Mouse (Mus musculus) heart, embryonic 14.5 days (tissue): ENCODE measurements around the gene Kcnab1. TPM values are rescaled to one million over a fixed set of nuclear protein-coding genes. Genes with fewer than 3 reads are reported as not detected.
A peak's percentile ranks its signal among the peaks of the same experiment; 100 is the strongest.

Source experiments
- ATAC-seq: fragments of 200-750 bp; cut with Nextera tagmentation; 2 replicates; pipeline ENCODE4 v1.8.0; 2017; ENCODE audit warnings: low read depth, moderate TSS enrichment; ENCODE audit not compliant: insufficient number of reproducible peaks, insufficient read depth, low FRiP score
- H3K27ac ChIP-seq, 2 experiments: fragments of 200-500 bp in 1 of 2; fragments of 300-500 bp in 1 of 2; sonication (generic) in 1 of 2; replicated peaks in 1 of 2; 2 replicates each; pipeline ENCODE4 v1.5.1; 2012 to 2014; ENCODE audit warnings: low read depth in 2 of 2, low read length in 2 of 2, control low read depth in 1 of 2, mild to moderate bottlenecking in 1 of 2, mixed read lengths in 1 of 2; ENCODE audit not compliant: control insufficient read depth in 1 of 2, insufficient read depth in 1 of 2
- H3K27me3 ChIP-seq: fragments of 300-500 bp; sonication (generic); 2 replicates; pipeline ENCODE4 v1.6.1; 2014; ENCODE audit warnings: mild to moderate bottlenecking, low read length, control low read depth; ENCODE audit not compliant: control insufficient read depth, insufficient read depth
- H3K36me3 ChIP-seq: fragments of 300-500 bp; sonication (generic); 2 replicates; pipeline ENCODE4 v1.6.1; 2014; ENCODE audit warnings: mild to moderate bottlenecking, control low read depth, low read length, mixed read lengths; ENCODE audit not compliant: control insufficient read depth, insufficient read depth
- H3K4me1 ChIP-seq, 2 experiments: fragments of 200-500 bp in 1 of 2; fragments of 300-500 bp in 1 of 2; sonication (generic) in 1 of 2; 2 replicates each; pipeline ENCODE4 v1.6.1; 2012 to 2014; ENCODE audit warnings: low read length in 2 of 2, control low read depth in 1 of 2, mixed read lengths in 1 of 2; ENCODE audit not compliant: control insufficient read depth in 2 of 2, insufficient read depth in 2 of 2
- H3K4me2 ChIP-seq: fragments of 300-500 bp; sonication (generic); 2 replicates; pipeline ENCODE4 v1.6.1; 2014; ENCODE audit warnings: mild to moderate bottlenecking, low read length
- H3K4me3 ChIP-seq, 2 experiments: fragments of 200-500 bp in 1 of 2; fragments of 300-500 bp in 1 of 2; sonication (generic) in 1 of 2; 2 replicates each; pipeline ENCODE4 v1.5.1; 2012 to 2014; ENCODE audit warnings: low read length in 2 of 2, mild to moderate bottlenecking in 2 of 2, control low read depth in 1 of 2, low read depth in 1 of 2, moderate library complexity in 1 of 2; ENCODE audit not compliant: control insufficient read depth in 1 of 2, insufficient read depth in 1 of 2
- H3K9ac ChIP-seq: fragments of 300-500 bp; sonication (generic); 2 replicates; pipeline ENCODE4 v1.6.1; 2014; ENCODE audit warnings: mild to moderate bottlenecking, low read length
- H3K9me3 ChIP-seq: fragments of 300-500 bp; sonication (generic); 2 replicates; pipeline ENCODE4 v1.6.1; 2016; ENCODE audit warnings: low read length, control low read depth; ENCODE audit not compliant: control insufficient read depth
- WGBS: fragments of 180-500 bp; shearing (Covaris S2); extraction: QIAGEN DNeasy Blood & Tissue Kit; methylation state at CpG from one replicate; pipeline ENCODE4 v1.1.7; 2014; 5-methylcytosine and 5-hydroxymethylcytosine counted together
- polyA plus RNA-seq: library from polyadenylated mRNA; unstranded; fragments of >200 nt; fragmentation: Nextera tagmentation; extraction: Ambion mirVana; gene quantifications from 2 replicates; pipeline ENCODE4 v1.2.1, GENCODE M21; 2014

The Kcnab1 gene
- polyA plus RNA-seq, 1 experiment from 2014 or later, result 2.8 TPM

DNA sequence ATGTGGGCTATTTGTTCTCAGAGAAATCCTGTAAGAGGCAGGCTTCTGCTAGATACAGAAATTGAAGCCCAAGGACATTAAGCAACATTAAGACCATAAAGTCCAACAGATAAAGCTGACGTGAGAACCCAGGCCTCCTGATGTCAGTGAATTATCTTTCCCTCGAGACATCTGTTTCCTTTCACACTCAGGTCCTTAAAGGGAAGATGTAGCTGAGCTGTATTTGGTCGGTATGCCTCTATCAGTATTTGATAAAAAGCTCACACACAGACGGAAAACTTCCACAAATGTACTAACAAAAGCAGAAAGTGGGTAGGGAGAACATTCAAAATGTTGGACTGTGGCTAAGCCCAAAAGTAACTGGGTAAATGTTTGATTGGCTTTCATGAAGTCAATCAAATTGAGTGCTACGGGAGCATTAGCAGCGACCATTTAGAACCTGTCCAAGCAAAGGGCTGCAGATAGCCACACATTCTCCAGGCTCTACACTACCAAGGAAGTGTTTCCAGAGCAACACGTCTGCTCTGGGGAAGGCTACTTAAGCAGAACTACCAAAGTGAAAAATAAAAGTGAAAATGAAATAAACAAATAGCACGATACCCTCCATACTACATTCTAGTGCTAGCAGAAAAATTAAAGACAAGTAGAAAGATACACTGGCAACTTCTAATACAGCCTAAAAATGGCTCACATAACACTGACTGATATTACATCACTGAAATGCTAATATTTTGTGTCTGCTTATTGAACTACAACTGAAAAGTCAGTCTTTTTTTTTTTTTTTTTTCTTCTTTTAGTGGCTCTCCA lies 251.2 kb downstream of the Kcnab1 start:
- peak overlapping the region; percentile 71 to 81 for H3K27ac ChIP-seq
- peak; percentile 38; the same call in 1 of the 2 replicates for ATAC-seq

DNA sequence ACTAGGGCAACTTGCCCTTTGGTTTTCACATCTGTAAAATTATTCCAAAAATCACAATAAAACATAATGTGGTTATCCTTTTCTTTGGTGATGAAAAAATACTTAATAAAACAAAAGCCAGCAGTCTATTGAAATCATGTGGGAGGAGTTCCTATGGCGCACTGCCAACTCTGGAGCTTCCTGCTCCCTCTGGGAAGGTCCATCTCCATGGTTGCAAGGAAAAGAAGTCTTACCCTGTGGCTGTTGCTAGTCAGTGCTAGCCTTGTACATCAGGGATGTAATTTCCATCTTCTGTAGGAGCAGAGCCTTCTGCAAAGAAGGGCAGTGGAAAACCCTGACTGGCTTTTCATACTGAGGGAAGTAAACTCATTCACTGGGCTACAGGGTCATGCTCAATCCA lies 254.3 kb downstream of the Kcnab1 start:
- H3K9me3 ChIP-seq, result no peaks in the 10 kb centered on the region
- no peak overlapping the region for H3K27ac ChIP-seq
- no peak overlapping the region for H3K4me3 ChIP-seq
- H3K4me2 ChIP-seq, result no peak overlapping the region
- no peak for ATAC-seq
- peaks cover 9% of the 10 kb centered on the region; the same call in 1 of the 2 replicates for H3K36me3 ChIP-seq
- WGBS, result 77% methylated on average over 1 of the region's 1 CpGs
- no peaks in the 10 kb centered on the region for H3K27me3 ChIP-seq
- no peak overlapping the region for H3K9ac ChIP-seq
- peaks cover 10 to 36% of the 10 kb centered on the region in 2 experiments for H3K4me1 ChIP-seq

More for the DNA sequence above, 251.2 kb downstream of the Kcnab1 start:
- H3K9ac ChIP-seq, result peak overlapping the region; percentile 17; the same call in 1 of the 2 replicates
- WGBS, result 7% methylated on average over 8 of the region's 8 CpGs
- peak overlapping the region in 1 of 2 experiments; percentile 10; a peak in 1 of 4 replicates for H3K4me3 ChIP-seq
- no peaks in the 10 kb centered on the region for H3K27me3 ChIP-seq
- H3K4me2 ChIP-seq, result peak overlapping the region; percentile 47
- H3K9me3 ChIP-seq, result no peaks in the 10 kb centered on the region
- H3K36me3 ChIP-seq, result peaks cover 2% of the 10 kb centered on the region; the same call in 1 of the 2 replicates
- H3K4me1 ChIP-seq, result peaks cover 17 to 38% of the 10 kb centered on the region in 2 experiments

DNA sequence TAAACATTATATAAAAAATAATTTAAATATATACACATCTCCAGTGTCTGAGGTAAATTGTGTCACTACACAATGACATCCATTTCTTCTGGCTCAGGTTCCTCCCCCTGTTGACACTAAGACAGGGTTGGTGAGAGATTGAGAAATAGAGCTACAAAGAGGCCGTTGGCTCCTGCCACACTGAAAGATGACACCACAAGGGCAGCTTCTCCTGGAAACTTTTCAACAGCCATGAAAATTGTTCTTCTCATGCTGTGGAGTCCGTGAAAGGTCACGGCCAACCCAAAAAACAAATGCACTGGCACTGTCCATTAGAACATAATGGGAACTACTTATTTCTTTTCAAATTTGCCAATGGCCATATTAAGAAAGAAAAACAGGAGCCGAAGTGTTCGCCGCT lies 256.0 kb downstream of the Kcnab1 start:
- H3K27ac ChIP-seq, result no peak overlapping the region

DNA sequence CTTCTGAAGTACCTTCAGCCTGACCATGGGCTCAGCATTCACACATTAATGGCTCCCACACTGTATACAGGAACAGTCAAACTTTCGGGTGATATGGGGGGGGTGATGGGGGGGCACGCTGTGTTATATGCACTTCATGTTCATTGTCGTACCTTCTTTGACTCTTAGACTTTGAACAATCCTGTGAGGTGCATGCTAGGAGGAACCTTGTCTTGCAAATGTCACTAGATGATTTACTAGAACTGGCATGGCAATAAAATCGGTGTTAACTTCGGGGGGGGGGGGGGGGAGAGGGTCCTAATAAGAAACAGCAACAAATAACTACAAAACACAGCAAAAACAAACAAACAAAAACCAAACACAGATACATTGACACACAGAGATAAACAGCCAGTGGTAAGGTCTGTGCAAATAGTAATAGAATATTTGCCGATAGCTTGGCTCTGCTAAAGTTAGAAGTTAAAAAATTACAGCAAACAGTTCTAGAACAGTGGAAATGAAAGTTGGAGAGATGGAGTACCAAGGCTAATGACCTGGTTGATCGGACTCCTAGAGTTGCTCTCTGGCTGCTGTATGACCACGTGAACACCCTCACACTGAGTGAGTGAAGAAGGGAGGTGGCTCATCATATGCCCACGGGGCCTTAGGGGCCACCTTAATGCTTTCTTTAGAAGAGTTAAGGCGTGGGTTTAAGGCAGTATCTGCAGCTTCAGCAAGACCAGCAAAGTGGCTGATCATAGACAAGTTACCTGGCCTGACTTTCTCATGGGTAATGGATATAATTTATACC lies 256.9 kb downstream of the Kcnab1 start:
- no peak overlapping the region for H3K4me2 ChIP-seq
- no peak overlapping the region for H3K4me3 ChIP-seq
- H3K9ac ChIP-seq, result no peak overlapping the region
- no peaks in the 10 kb centered on the region for H3K9me3 ChIP-seq
- no peak overlapping the region for H3K27ac ChIP-seq
- no peaks in the 10 kb centered on the region for H3K27me3 ChIP-seq
- H3K4me1 ChIP-seq, result peaks cover 4 to 15% of the 10 kb centered on the region in 2 experiments; a peak in 3 of 4 replicates
- 87% methylated on average over 10 of the region's 10 CpGs for WGBS
- peaks cover 16% of the 10 kb centered on the region; the same call in 1 of the 2 replicates for H3K36me3 ChIP-seq
- ATAC-seq, result no peak

More for the DNA sequence above, 256.0 kb downstream of the Kcnab1 start:
- H3K4me3 ChIP-seq, result no peak overlapping the region
- no peak overlapping the region for H3K4me2 ChIP-seq
- no peak for ATAC-seq
- H3K4me1 ChIP-seq, result peaks cover 7 to 24% of the 10 kb centered on the region in 2 experiments
- no peaks in the 10 kb centered on the region for H3K9me3 ChIP-seq
- no peaks in the 10 kb centered on the region for H3K27me3 ChIP-seq
- WGBS, result 67% methylated on average over 6 of the region's 6 CpGs
- no peak overlapping the region for H3K9ac ChIP-seq
- H3K36me3 ChIP-seq, result peaks cover 9% of the 10 kb centered on the region; the same call in 1 of the 2 replicates

DNA sequence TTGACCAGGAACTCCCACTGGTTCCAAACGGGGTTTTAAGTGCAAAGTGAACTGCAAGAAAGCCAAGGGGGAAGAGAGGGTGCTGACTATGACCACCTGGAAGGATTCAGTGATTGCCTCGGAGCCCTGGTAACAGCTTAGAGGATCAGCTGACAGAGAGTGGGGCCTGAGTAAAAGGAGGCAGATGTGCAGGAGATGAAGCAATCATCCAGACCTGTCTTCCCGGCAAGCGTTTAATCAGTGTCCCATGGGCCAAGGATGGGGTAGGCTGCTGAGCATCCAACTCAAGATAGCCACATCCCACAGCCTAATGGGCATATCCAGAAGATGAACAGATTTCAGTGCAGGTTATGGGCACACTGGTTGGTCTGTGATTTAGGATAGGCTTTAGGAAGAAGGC lies 258.8 kb downstream of the Kcnab1 start:
- Histone ChIP-seq H3K4me1 (peaks cover 2 to 7% of the 10 kb centered on the region in 2 experiments; a peak in 1 of 4 replicates), H3K36me3 (peaks cover 34% of the 10 kb centered on the region; the same call in 1 of the 2 replicates), H3K4me2 (no peak overlapping the region), H3K4me3 (no peak overlapping the region), H3K27me3 (no peaks in the 10 kb centered on the region), H3K9me3 (no peaks in the 10 kb centered on the region), H3K27ac (no peak overlapping the region), H3K9ac (no peak overlapping the region)
- 45% methylated on average over 4 of the region's 4 CpGs for WGBS
- no peak for ATAC-seq

DNA sequence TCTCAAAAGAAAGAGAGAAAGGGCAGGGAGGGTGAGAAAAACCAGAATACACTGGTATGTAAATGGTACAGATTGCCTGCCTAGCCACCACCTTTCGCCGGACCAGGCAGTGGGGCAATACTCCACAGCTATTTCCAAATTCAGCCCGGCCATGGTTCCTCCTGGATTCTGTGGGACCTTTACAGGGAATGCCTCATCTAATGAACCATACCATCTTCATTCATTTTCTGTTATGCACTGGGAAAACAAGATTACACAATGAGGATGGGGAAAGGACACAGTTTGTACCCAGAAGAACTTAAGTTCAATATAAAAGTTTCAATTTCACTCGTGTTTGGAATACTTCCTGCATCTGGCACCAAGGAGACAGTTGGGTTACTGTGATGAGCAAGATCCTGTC lies 263.4 kb downstream of the Kcnab1 start:
- Histone ChIP-seq H3K36me3 (peaks cover 49% of the 10 kb centered on the region), H3K4me1 (peaks cover 5% of the 10 kb centered on the region in 2 experiments; a peak in 3 of 4 replicates), H3K4me3 (no peak overlapping the region), H3K9ac (no peak overlapping the region), H3K9me3 (no peaks in the 10 kb centered on the region), H3K4me2 (no peak overlapping the region), H3K27ac (no peak overlapping the region), H3K27me3 (no peaks in the 10 kb centered on the region)
- WGBS, result 70% methylated on average over 4 of the region's 4 CpGs
- no peak for ATAC-seq

DNA sequence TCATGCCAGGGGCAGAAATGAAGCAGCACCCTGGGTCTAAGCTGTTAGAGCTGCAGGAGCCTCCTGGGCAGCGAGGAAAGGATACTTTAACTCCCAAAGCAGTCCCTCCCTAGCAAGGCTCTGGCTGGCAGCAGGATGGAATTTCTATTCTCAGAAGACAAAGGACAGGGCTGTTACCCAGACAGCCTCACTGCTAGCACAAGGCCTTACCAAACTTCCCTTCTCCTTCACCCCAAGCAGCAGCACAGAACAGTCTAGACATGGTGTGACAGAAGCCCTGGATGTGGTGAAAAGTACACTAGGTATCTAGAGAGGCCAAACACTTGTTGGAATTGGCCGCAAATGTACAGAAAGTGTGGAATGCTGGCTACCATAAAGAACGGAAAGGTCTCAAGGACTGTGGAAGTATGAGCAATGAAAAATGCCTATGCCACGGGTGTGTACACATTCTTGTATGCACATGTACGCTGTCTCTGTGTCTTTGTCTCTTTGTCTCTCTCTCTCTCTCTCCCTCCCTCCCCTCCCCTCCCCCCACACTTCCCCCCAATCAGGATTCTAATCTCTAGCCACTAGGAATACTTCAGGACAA lies 264.5 kb downstream of the Kcnab1 start:
- 49% methylated on average over 5 of the region's 5 CpGs for WGBS
- Histone ChIP-seq H3K4me2 (no peak overlapping the region), H3K36me3 (peaks cover 51% of the 10 kb centered on the region), H3K4me1 (peaks cover 5% of the 10 kb centered on the region in 2 experiments; a peak in 3 of 4 replicates), H3K27ac (peak overlapping the region; percentile 64 to 73), H3K27me3 (no peaks in the 10 kb centered on the region), H3K9me3 (no peaks in the 10 kb centered on the region), H3K9ac (no peak overlapping the region), H3K4me3 (no peak overlapping the region)
- ATAC-seq, result no peak; the same call in 1 of the 2 replicates
